Mouse (Mus musculus): ENCODE measurements around the gene M1ap. TPM values are rescaled to one million over a fixed set of nuclear protein-coding genes. Genes with fewer than 3 reads are reported as not detected.
A peak's percentile ranks its signal among the peaks of the same experiment; 100 is the strongest.

M1ap gene
- total and polyA plus RNA-seq, 3 experiments: 0.31 to 0.34 TPM; not detected in 1

- no peak overlapping the region for H3K4me3 ChIP-seq
- H3K27ac ChIP-seq: no peak overlapping the region
- H3K4me1 ChIP-seq (ENCODE audit: control insufficient read depth, insufficient read depth, low read length): no peaks in the 10 kb centered on the region
- peaks cover 38% of the 10 kb centered on the region for H3K27me3 ChIP-seq (ENCODE audit: control insufficient read depth, insufficient read depth, low read length)
- H3K79me2 ChIP-seq (replicated peaks; ENCODE audit: control insufficient read depth, insufficient read depth, low read length): no peaks in the 10 kb centered on the region
- TF ChIP-seq CTCF (IDR thresholded peaks at IDR 0.05) (no peak), POLR2A (IDR thresholded peaks at IDR 0.05; ENCODE audit: insufficient read depth, low read depth, low read length) (no peak), EP300 (IDR thresholded peaks at IDR 0.05; ENCODE audit: insufficient read depth, low read depth, low read length) (no peak)
- no peak for DNase-seq
- H3K9ac ChIP-seq (ENCODE audit: low read depth, low read length): no peak overlapping the region
- no peaks in the 10 kb centered on the region for H3K36me3 ChIP-seq (ENCODE audit: control insufficient read depth, insufficient read depth, low read length)
- 32% methylated on average over 6 of the region's 6 CpGs for WGBS
- intact Hi-C loops (cut with DNase I): no loop called here
Observed at GRCm38 (mm10) chr6:83066441-83066840, 119.7 kb downstream of the M1ap start.

- Histone ChIP-seq H3K79me2 (replicated peaks; ENCODE audit: control insufficient read depth, insufficient read depth, low read length) (no peaks in the 10 kb centered on the region), H3K36me3 (ENCODE audit: control insufficient read depth, insufficient read depth, low read length) (no peaks in the 10 kb centered on the region), H3K9ac (ENCODE audit: low read depth, low read length) (no peak overlapping the region), H3K4me1 (ENCODE audit: control insufficient read depth, insufficient read depth, low read length) (no peaks in the 10 kb centered on the region), H3K4me3 (no peak overlapping the region), H3K27me3 (ENCODE audit: control insufficient read depth, insufficient read depth, low read length) (peaks cover 45% of the 10 kb centered on the region), H3K27ac (no peak overlapping the region)
- no peak for TF ChIP-seq EP300 (IDR thresholded peaks at IDR 0.05; ENCODE audit: insufficient read depth, low read depth, low read length)
- TF ChIP-seq POLR2A (IDR thresholded peaks at IDR 0.05; ENCODE audit: insufficient read depth, low read depth, low read length): no peak
- no peak for TF ChIP-seq CTCF (IDR thresholded peaks at IDR 0.05)
- DNase-seq: no peak
- WGBS: 27% methylated on average over 8 of the region's 8 CpGs
- intact Hi-C loops (cut with DNase I): no loop called here
Observed at GRCm38 (mm10) chr6:83068221-83068620, 121.5 kb downstream of the M1ap start.

- Histone ChIP-seq H3K4me1 (ENCODE audit: control insufficient read depth, insufficient read depth, low read length) (no peaks in the 10 kb centered on the region), H3K9ac (ENCODE audit: low read depth, low read length) (peak overlapping the region; percentile 36; the same call in 1 of the 2 replicates), H3K27ac (no peak overlapping the region), H3K27me3 (ENCODE audit: control insufficient read depth, insufficient read depth, low read length) (peaks cover 45% of the 10 kb centered on the region), H3K79me2 (replicated peaks; ENCODE audit: control insufficient read depth, insufficient read depth, low read length) (no peaks in the 10 kb centered on the region), H3K4me3 (peak overlapping the region; percentile 14; the same call in 1 of the 2 replicates), H3K36me3 (ENCODE audit: control insufficient read depth, insufficient read depth, low read length) (no peaks in the 10 kb centered on the region)
- TF ChIP-seq EP300 (IDR thresholded peaks at IDR 0.05; ENCODE audit: insufficient read depth, low read depth, low read length) (no peak), CTCF (IDR thresholded peaks at IDR 0.05) (no peak), POLR2A (IDR thresholded peaks at IDR 0.05; ENCODE audit: insufficient read depth, low read depth, low read length) (no peak)
- intact Hi-C loops (cut with DNase I): no loop called here
- DNase-seq: no peak
- 3% methylated on average over 80 of the region's 81 CpGs for WGBS
Observed at GRCm38 (mm10) chr6:83068706-83069487, 122.2 kb downstream of the M1ap start.

- no peak overlapping the region for H3K4me3 ChIP-seq
- intact Hi-C loops (cut with DNase I): no loop called here
Observed at GRCm38 (mm10) chr6:83069488-83070246, 123.0 kb downstream of the M1ap start.

GRCm38 (mm10) chr6:83070247-83070310 lies 123.4 kb downstream of the M1ap start, which contains the start of gene Tlx2:
TSS of gene Tlx2 (minus strand) at chr6:83070293.
- no peak for TF ChIP-seq EP300 (IDR thresholded peaks at IDR 0.05; ENCODE audit: insufficient read depth, low read depth, low read length)
- TF ChIP-seq CTCF (IDR thresholded peaks at IDR 0.05): no peak
- no peak for TF ChIP-seq POLR2A (IDR thresholded peaks at IDR 0.05; ENCODE audit: insufficient read depth, low read depth, low read length)
- WGBS: 0% methylated on average over 3 of the region's 10 CpGs
- Histone ChIP-seq H3K27me3 (ENCODE audit: control insufficient read depth, insufficient read depth, low read length) (peaks cover 40% of the 10 kb centered on the region), H3K79me2 (replicated peaks; ENCODE audit: control insufficient read depth, insufficient read depth, low read length) (no peaks in the 10 kb centered on the region), H3K27ac (no peak within 1 kb of the TSS), H3K9ac (ENCODE audit: low read depth, low read length) (no peak within 1 kb of the TSS), H3K4me1 (ENCODE audit: control insufficient read depth, insufficient read depth, low read length) (no peaks in the 10 kb centered on the region), H3K36me3 (ENCODE audit: control insufficient read depth, insufficient read depth, low read length) (no peaks in the 10 kb centered on the region), H3K4me3 (no peak within 1 kb of the TSS)
- no peak for DNase-seq
- intact Hi-C loops (cut with DNase I): no loop called here

More at GRCm38 (mm10) chr6:83069488-83070246, 123.0 kb downstream of the M1ap start:
- TF ChIP-seq EP300 (IDR thresholded peaks at IDR 0.05; ENCODE audit: insufficient read depth, low read depth, low read length) (no peak), CTCF (IDR thresholded peaks at IDR 0.05) (no peak), POLR2A (IDR thresholded peaks at IDR 0.05; ENCODE audit: insufficient read depth, low read depth, low read length) (no peak)
- Histone ChIP-seq H3K4me1 (ENCODE audit: control insufficient read depth, insufficient read depth, low read length) (no peaks in the 10 kb centered on the region), H3K9ac (ENCODE audit: low read depth, low read length) (no peak overlapping the region), H3K79me2 (replicated peaks; ENCODE audit: control insufficient read depth, insufficient read depth, low read length) (no peaks in the 10 kb centered on the region), H3K27ac (no peak overlapping the region), H3K36me3 (ENCODE audit: control insufficient read depth, insufficient read depth, low read length) (no peaks in the 10 kb centered on the region), H3K27me3 (ENCODE audit: control insufficient read depth, insufficient read depth, low read length) (peaks cover 42% of the 10 kb centered on the region)
- DNase-seq: peak in 1 of 2 experiments; percentile 44
- WGBS: 2% methylated on average over 69 of the region's 69 CpGs
